Mouse (Mus musculus) MEL (cell line): ENCODE results near the gene Kcnd3. TPM values are rescaled to one million over a fixed set of nuclear protein-coding genes. Genes with fewer than 3 reads are reported as not detected.

Experiments used
- DNase-seq: peaks from one replicate; pipeline ENCODE4 v3.0.0; 2011; ENCODE audit warnings: low read depth, low spot score
- H3K27ac ChIP-seq: 2 replicates; pipeline ENCODE4 v1.5.1; 2012; ENCODE audit warnings: low read depth, mild to moderate bottlenecking, control low read depth, low read length, moderate library complexity; ENCODE audit not compliant: control insufficient read depth
- H3K27me3 ChIP-seq, 2 experiments: fragments of 150-350 bp in 1 of 2; sonication (generic) in 1 of 2; 2 replicates each; pipeline ENCODE4 v1.6.1; 2012; ENCODE audit warnings: low read length in 2 of 2, mild to moderate bottlenecking in 2 of 2, improper control_type of control experiment in 1 of 2, moderate library complexity in 1 of 2; ENCODE audit not compliant: insufficient read depth in 2 of 2, control insufficient read depth in 1 of 2
- H3K36me3 ChIP-seq, 2 experiments: 2 replicates each; pipeline ENCODE4 v1.6.1; 2012 to 2014; ENCODE audit warnings: low read length in 2 of 2, improper control_type of control experiment in 1 of 2, inconsistent platforms in 1 of 2, mild to moderate bottlenecking in 1 of 2; ENCODE audit not compliant: insufficient read depth in 2 of 2, control insufficient read depth in 1 of 2
- H3K4me1 ChIP-seq, 2 experiments: fragments of 150-350 bp in 1 of 2; sonication (generic) in 1 of 2; 2 replicates each; pipeline ENCODE4 v1.6.1; 2012; ENCODE audit warnings: low read length in 2 of 2, improper control_type of control experiment in 1 of 2, mild to moderate bottlenecking in 1 of 2; ENCODE audit not compliant: insufficient read depth in 2 of 2, control insufficient read depth in 1 of 2
- H3K4me3 ChIP-seq, 2 experiments: fragments of 150-350 bp in 1 of 2; sonication (generic) in 1 of 2; 2 replicates each; pipeline ENCODE4 v1.5.1; 2012; ENCODE audit warnings: low read depth in 2 of 2, low read length in 2 of 2, mild to moderate bottlenecking in 2 of 2, moderate library complexity in 2 of 2, control low read depth in 1 of 2, improper control_type of control experiment in 1 of 2; ENCODE audit not compliant: control insufficient read depth in 1 of 2, insufficient read depth in 1 of 2
- H3K79me2 ChIP-seq: 2 replicates; pipeline ENCODE4 v1.6.1; 2012; ENCODE audit warnings: mild to moderate bottlenecking, low read length, moderate library complexity; ENCODE audit not compliant: control insufficient read depth, poor library complexity, insufficient read depth
- H3K9ac ChIP-seq: 2 replicates; pipeline ENCODE4 v1.6.1; 2012; ENCODE audit warnings: low read depth, mild to moderate bottlenecking, control low read depth, low read length, moderate library complexity; ENCODE audit not compliant: control insufficient read depth, poor library complexity, severe bottlenecking
- H3K9me3 ChIP-seq: fragments of 150-350 bp; sonication (generic); replicated peaks from 2 replicates; pipeline ENCODE4 v1.6.1; 2012; ENCODE audit warnings: mild to moderate bottlenecking, low read length, improper control_type of control experiment, moderate library complexity; ENCODE audit not compliant: insufficient read depth
- BHLHE40 ChIP-seq: IDR thresholded peaks from 2 replicates; pipeline ENCODE4 v1.6.1; 2012; ENCODE audit warnings: low read depth, mild to moderate bottlenecking, inconsistent platforms, low read length, improper control_type of control experiment, borderline replicate concordance
- CTCF ChIP-seq, 3 experiments: IDR thresholded peaks in 2 of 3; conservative IDR thresholded peaks in 1 of 3; 2 replicates each; pipeline ENCODE4 v1.5.1; 2011 to 2012; ENCODE audit warnings: low read length in 3 of 3, low read depth in 2 of 3, mild to moderate bottlenecking in 2 of 3, improper control_type of control experiment in 1 of 3, inconsistent platforms in 1 of 3, mixed read lengths in 1 of 3, moderate library complexity in 1 of 3; ENCODE audit not compliant: control insufficient read depth in 1 of 3, insufficient read depth in 1 of 3, poor library complexity in 1 of 3, severe bottlenecking in 1 of 3
- E2F4 ChIP-seq: IDR thresholded peaks from 2 replicates; pipeline ENCODE4 v1.6.1; 2011; ENCODE audit warnings: low read depth, low read length, improper control_type of control experiment, borderline replicate concordance
- ELF1 ChIP-seq: IDR thresholded peaks from 2 replicates; pipeline ENCODE4 v1.6.1; 2014; ENCODE audit warnings: low read depth, mild to moderate bottlenecking, inconsistent platforms, low read length, improper control_type of control experiment, moderate library complexity
- ETS1 ChIP-seq: IDR thresholded peaks from 2 replicates; pipeline ENCODE4 v1.6.1; 2012; ENCODE audit warnings: low read depth, mild to moderate bottlenecking, inconsistent platforms, low read length, improper control_type of control experiment, moderate library complexity
- GATA1 ChIP-seq: IDR thresholded peaks from 2 replicates; pipeline ENCODE4 v1.6.1; 2011; ENCODE audit warnings: low read depth, low read length, improper control_type of control experiment
- MAZ ChIP-seq: IDR thresholded peaks from 2 replicates; pipeline ENCODE4 v1.6.1; 2012; ENCODE audit warnings: low read depth, mild to moderate bottlenecking, inconsistent platforms, low read length, improper control_type of control experiment
- MEF2A ChIP-seq: IDR thresholded peaks from 2 replicates; pipeline ENCODE4 v1.6.1; 2014; ENCODE audit warnings: low read depth, mild to moderate bottlenecking, inconsistent platforms, low read length, improper control_type of control experiment; ENCODE audit not compliant: poor library complexity, insufficient replicate concordance, severe bottlenecking; ENCODE audit errors: extremely low read depth
- NELFE ChIP-seq: IDR thresholded peaks from 2 replicates; pipeline ENCODE4 v1.6.1; 2011; ENCODE audit warnings: low read depth, low read length, improper control_type of control experiment
- POLR2AphosphoS5 ChIP-seq: IDR thresholded peaks from 2 replicates; pipeline ENCODE4 v1.6.1; 2012; ENCODE audit warnings: low read depth, borderline replicate concordance, mild to moderate bottlenecking, inconsistent platforms, low read length, moderate library complexity, mixed read lengths
- RCOR1 ChIP-seq: IDR thresholded peaks from 2 replicates; pipeline ENCODE4 v1.6.1; 2012; ENCODE audit warnings: low read depth, mild to moderate bottlenecking, inconsistent platforms, low read length, improper control_type of control experiment
- SMC3 ChIP-seq: IDR thresholded peaks from 2 replicates; pipeline ENCODE4 v1.6.1; 2011; ENCODE audit warnings: low read depth, low read length, improper control_type of control experiment
- TBP ChIP-seq: IDR thresholded peaks from 2 replicates; pipeline ENCODE4 v1.8.0; 2011; ENCODE audit warnings: low read depth, low read length, improper control_type of control experiment
- UBTF ChIP-seq: IDR thresholded peaks from 2 replicates; pipeline ENCODE4 v1.6.1; 2012; ENCODE audit warnings: low read depth, mild to moderate bottlenecking, inconsistent platforms, low read length, improper control_type of control experiment, moderate library complexity, borderline replicate concordance; ENCODE audit not compliant: insufficient read depth
- USF1 ChIP-seq: IDR thresholded peaks from 2 replicates; pipeline ENCODE4 v1.6.1; 2014; ENCODE audit warnings: low read depth, mild to moderate bottlenecking, inconsistent platforms, low read length, improper control_type of control experiment, moderate library complexity
- ZC3H11A ChIP-seq: IDR thresholded peaks from 2 replicates; pipeline ENCODE4 v1.6.1; 2012; ENCODE audit warnings: low read depth, mild to moderate bottlenecking, inconsistent platforms, low read length, improper control_type of control experiment
- ZKSCAN1 ChIP-seq: IDR thresholded peaks from 2 replicates; pipeline ENCODE4 v1.6.1; 2012; ENCODE audit warnings: low read depth, mild to moderate bottlenecking, inconsistent platforms, low read length, improper control_type of control experiment, moderate library complexity
- polyA plus RNA-seq, 2 experiments: library from polyadenylated mRNA; stranded (reverse) in 1 of 2; unstranded in 1 of 2; fragments of >175 nt in 1 of 2; fragments of >200 nt in 1 of 2; gene quantifications; 2 replicates each; pipeline versions ENCODE4 v1.2.1 to v1.2.4; 2012; ENCODE audit warnings: low replicate concordance in 2 of 2, low read depth in 1 of 2; ENCODE audit not compliant: insufficient read length in 2 of 2, insufficient read depth in 1 of 2, missing spikeins in 1 of 2
- total RNA-seq: library from RNA; depleted of rRNA; stranded (reverse); fragments of 300-350 nt; gene quantifications from 2 replicates; pipeline ENCODE4 v1.2.3, GENCODE M21; 2012

Gene Kcnd3
- total and polyA plus RNA-seq, 3 experiments, result 0.01 TPM; not detected in 2

DNA sequence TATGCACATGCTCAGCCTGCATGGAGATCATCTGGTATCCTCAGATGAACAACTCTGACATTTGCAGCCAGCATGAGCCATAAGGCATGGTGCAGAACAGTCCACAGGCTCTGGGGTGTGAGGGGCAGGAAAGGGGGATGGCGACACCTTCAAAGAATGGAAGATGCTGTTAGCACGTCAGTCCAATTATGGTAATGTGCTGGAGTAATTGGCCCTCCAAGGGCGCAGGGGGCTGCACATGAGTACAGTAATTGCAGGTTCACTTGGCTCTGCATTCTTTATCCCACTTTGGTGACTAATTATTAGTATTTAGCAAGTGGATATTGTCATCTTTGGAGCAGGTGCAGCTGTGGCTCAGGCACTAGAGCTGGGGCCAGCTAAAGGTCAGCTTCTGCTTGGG lies 43.9 kb upstream of the Kcnd3 start:
- Histone ChIP-seq H3K27me3 (no peaks in the 10 kb centered on the region), H3K27ac (no peak overlapping the region), H3K4me1 (no peaks in the 10 kb centered on the region)

GRCm38 (mm10) chr3:105410810-105411209 lies 41.3 kb upstream of the Kcnd3 start:
- H3K4me3 ChIP-seq, result no peak overlapping the region
- no peaks in the 10 kb centered on the region for H3K79me2 ChIP-seq
- no peaks in the 10 kb centered on the region for H3K27me3 ChIP-seq
- H3K9ac ChIP-seq, result no peak overlapping the region
- H3K36me3 ChIP-seq, result no peaks in the 10 kb centered on the region
- H3K4me1 ChIP-seq, result no peaks in the 10 kb centered on the region
- TF ChIP-seq USF1, result no peak
- no peak for TF ChIP-seq SMC3
- no peak for TF ChIP-seq ETS1
- TF ChIP-seq BHLHE40, result no peak
- TF ChIP-seq MEF2A, result no peak
- H3K27ac ChIP-seq, result no peak overlapping the region
- H3K9me3 ChIP-seq, result no peaks in the 10 kb centered on the region
- no peak for DNase-seq

More for the DNA sequence above, 43.9 kb upstream of the Kcnd3 start:
- Histone ChIP-seq H3K9me3 (no peaks in the 10 kb centered on the region), H3K4me3 (no peak overlapping the region), H3K79me2 (no peaks in the 10 kb centered on the region), H3K36me3 (no peaks in the 10 kb centered on the region), H3K9ac (no peak overlapping the region)
- no peak for TF ChIP-seq ETS1
- TF ChIP-seq GATA1, result no peak
- no peak for TF ChIP-seq POLR2AphosphoS5
- TF ChIP-seq E2F4, result no peak
- no peak for TF ChIP-seq TBP
- no peak for TF ChIP-seq ELF1
- TF ChIP-seq NELFE, result no peak
- TF ChIP-seq ZC3H11A, result no peak
- TF ChIP-seq RCOR1, result no peak
- no peak for TF ChIP-seq SMC3
- DNase-seq, result no peak

DNA sequence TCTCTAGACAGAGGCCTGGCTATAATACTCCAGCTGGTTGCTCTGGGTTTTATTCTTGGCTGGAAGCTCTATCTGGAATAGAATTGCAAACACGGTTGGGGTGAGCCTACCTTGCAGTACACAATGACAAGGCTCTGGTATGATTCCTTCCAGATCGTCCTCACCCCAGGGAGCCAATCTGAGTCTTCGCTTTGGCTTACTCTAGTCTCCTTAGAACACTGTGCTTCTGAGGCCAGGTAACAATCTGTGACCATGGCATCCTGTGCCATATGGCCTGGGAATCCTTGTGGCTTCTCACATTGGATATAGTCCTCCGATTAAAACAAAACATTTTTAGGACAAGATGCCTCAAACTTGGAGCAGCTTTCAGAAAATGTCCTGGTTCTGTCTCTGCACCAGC lies 40.4 kb upstream of the Kcnd3 start:
- Histone ChIP-seq H3K4me3 (no peak overlapping the region), H3K9me3 (no peaks in the 10 kb centered on the region), H3K4me1 (no peaks in the 10 kb centered on the region), H3K27me3 (no peaks in the 10 kb centered on the region), H3K9ac (no peak overlapping the region), H3K27ac (no peak overlapping the region)
- DNase-seq, result no peak
- TF ChIP-seq UBTF (no peak), CTCF (IDR thresholded peaks at IDR 0.05 in 2 of 3, conservative IDR thresholded peaks at IDR 0.05 in 1 of 3; ENCODE audit: control insufficient read depth in 1 of 3, insufficient read depth in 1 of 3, low read depth in 2 of 3, low read length in 3 of 3, poor library complexity in 1 of 3, severe bottlenecking in 1 of 3) (no peak), MAZ (no peak), USF1 (no peak), ZKSCAN1 (no peak), MEF2A (no peak)
- TF ChIP-seq, all 39 proteins: peak for 0
- Histone ChIP-seq H3K36me3 (no peaks in the 10 kb centered on the region), H3K79me2 (no peaks in the 10 kb centered on the region)
